Mouse (Mus musculus) heart, embryonic 11.5 days (tissue): ENCODE measurements at regions not wholly inside any gene's neighbourhood (a gene's known extent, or its start where the extent isn't known, plus 50 kb on each side); places are given as distances from the start of the nearest gene placed in this dataset.

Source experiments
- ATAC-seq: fragments of 200-750 bp; cut with Nextera tagmentation; replicated peaks from 2 replicates; pipeline ENCODE4 v1.8.0; 2017; ENCODE audit warnings: moderate library complexity; ENCODE audit not compliant: insufficient number of reproducible peaks, low FRiP score, low TSS enrichment
- H3K27ac ChIP-seq: fragments of 300-500 bp; sonication (generic); 2 replicates; pipeline ENCODE4 v1.5.1; 2014; ENCODE audit warnings: mild to moderate bottlenecking, low read depth, low read length
- H3K27me3 ChIP-seq: fragments of 300-500 bp; sonication (generic); 2 replicates; pipeline ENCODE4 v1.6.1; 2014; ENCODE audit warnings: mild to moderate bottlenecking, low read length, mixed read lengths; ENCODE audit not compliant: control insufficient read depth, insufficient read depth
- H3K36me3 ChIP-seq: fragments of 300-500 bp; sonication (generic); 2 replicates; pipeline ENCODE4 v1.6.1; 2014; ENCODE audit warnings: mild to moderate bottlenecking, low read length, moderate library complexity, mixed read lengths; ENCODE audit not compliant: control insufficient read depth, insufficient read depth
- H3K4me1 ChIP-seq: fragments of 300-500 bp; sonication (generic); 2 replicates; pipeline ENCODE4 v1.6.1; 2014; ENCODE audit warnings: low read length; ENCODE audit not compliant: control insufficient read depth, insufficient read depth
- H3K4me2 ChIP-seq: fragments of 300-500 bp; sonication (generic); 2 replicates; pipeline ENCODE4 v1.6.1; 2014; ENCODE audit warnings: mild to moderate bottlenecking, moderate library complexity
- H3K4me3 ChIP-seq: fragments of 300-500 bp; sonication (generic); 2 replicates; pipeline ENCODE4 v1.5.1; 2014; ENCODE audit warnings: low read depth, low read length
- H3K9ac ChIP-seq: fragments of 300-500 bp; sonication (generic); 2 replicates; pipeline ENCODE4 v1.6.1; 2014; ENCODE audit warnings: mild to moderate bottlenecking, low read depth, low read length, moderate library complexity
- H3K9me3 ChIP-seq: fragments of 300-500 bp; sonication (generic); replicated peaks from 2 replicates; pipeline ENCODE4 v1.6.1; 2016; ENCODE audit warnings: low read length; ENCODE audit not compliant: control insufficient read depth
- WGBS: fragments of 180-500 bp; shearing (Covaris S2); extraction: QIAGEN DNeasy Blood & Tissue Kit; methylation state at CpG from one replicate; pipeline ENCODE4 v1.1.7; 2014; ENCODE audit not compliant: insufficient replicate concordance; 5-methylcytosine and 5-hydroxymethylcytosine counted together

GRCm38 (mm10) chr17:9282333-9283176, 139.3 kb upstream of the Gm17728 start:
- ATAC-seq, result no peak
- no peak overlapping the region for H3K27ac ChIP-seq
- no peaks in the 10 kb centered on the region for H3K36me3 ChIP-seq
- no peak overlapping the region for H3K9ac ChIP-seq
- no peaks in the 10 kb centered on the region for H3K27me3 ChIP-seq
- WGBS, result 75% methylated on average over 7 of the region's 7 CpGs
- H3K4me1 ChIP-seq, result no peaks in the 10 kb centered on the region
- H3K4me2 ChIP-seq, result no peak overlapping the region
- no peak overlapping the region for H3K4me3 ChIP-seq
- no peaks in the 10 kb centered on the region for H3K9me3 ChIP-seq

GRCm38 (mm10) chr17:9286431-9286830, 135.4 kb upstream of the Gm17728 start:
- H3K9ac ChIP-seq, result no peak overlapping the region
- H3K4me2 ChIP-seq, result no peak overlapping the region
- no peak for ATAC-seq
- H3K36me3 ChIP-seq, result no peaks in the 10 kb centered on the region
- H3K9me3 ChIP-seq, result no peaks in the 10 kb centered on the region
- WGBS, result 44% methylated on average over 5 of the region's 5 CpGs
- H3K4me3 ChIP-seq, result no peak overlapping the region
- H3K4me1 ChIP-seq, result no peaks in the 10 kb centered on the region
- H3K27me3 ChIP-seq, result no peaks in the 10 kb centered on the region
- no peak overlapping the region for H3K27ac ChIP-seq

- ATAC-seq, result no peak
- Histone ChIP-seq H3K27ac (no peak overlapping the region), H3K27me3 (no peaks in the 10 kb centered on the region), H3K4me1 (no peaks in the 10 kb centered on the region), H3K4me3 (no peak overlapping the region), H3K9me3 (no peaks in the 10 kb centered on the region), H3K9ac (no peak overlapping the region), H3K4me2 (no peak overlapping the region), H3K36me3 (no peaks in the 10 kb centered on the region)
- 68% methylated on average over 6 of the region's 6 CpGs for WGBS
Measured at GRCm38 (mm10) chr17:9286834-9287233, 135.0 kb upstream of the Gm17728 start.

- ATAC-seq, result no peak
- H3K9me3 ChIP-seq, result no peaks in the 10 kb centered on the region
- no peak overlapping the region for H3K4me3 ChIP-seq
- H3K4me2 ChIP-seq, result no peak overlapping the region
- no peaks in the 10 kb centered on the region for H3K27me3 ChIP-seq
- 61% methylated on average over 9 of the region's 9 CpGs for WGBS
- no peak overlapping the region for H3K27ac ChIP-seq
- H3K4me1 ChIP-seq, result no peaks in the 10 kb centered on the region
- H3K36me3 ChIP-seq, result no peaks in the 10 kb centered on the region
- no peak overlapping the region for H3K9ac ChIP-seq
Measured at GRCm38 (mm10) chr17:9287682-9288081, 134.2 kb upstream of the Gm17728 start.

GRCm38 (mm10) chr17:9291601-9292000, 130.3 kb upstream of the Gm17728 start:
- Histone ChIP-seq H3K4me3 (no peak overlapping the region), H3K9me3 (no peaks in the 10 kb centered on the region), H3K4me2 (no peak overlapping the region), H3K27me3 (no peaks in the 10 kb centered on the region), H3K4me1 (no peaks in the 10 kb centered on the region), H3K27ac (no peak overlapping the region), H3K36me3 (no peaks in the 10 kb centered on the region), H3K9ac (no peak overlapping the region)
- no peak for ATAC-seq
- 36% methylated on average over 4 of the region's 4 CpGs for WGBS

GRCm38 (mm10) chr17:9292296-9292695, 129.6 kb upstream of the Gm17728 start:
- WGBS, result 80% methylated on average over 7 of the region's 7 CpGs
- Histone ChIP-seq H3K4me3 (no peak overlapping the region), H3K9ac (no peak overlapping the region), H3K4me1 (no peaks in the 10 kb centered on the region), H3K4me2 (no peak overlapping the region), H3K27ac (no peak overlapping the region), H3K27me3 (no peaks in the 10 kb centered on the region), H3K36me3 (no peaks in the 10 kb centered on the region), H3K9me3 (no peaks in the 10 kb centered on the region)
- no peak for ATAC-seq

- no peaks in the 10 kb centered on the region for H3K27me3 ChIP-seq
- H3K9ac ChIP-seq, result no peak overlapping the region
- no peak overlapping the region for H3K4me2 ChIP-seq
- H3K9me3 ChIP-seq, result no peaks in the 10 kb centered on the region
- no peak for ATAC-seq
- H3K4me1 ChIP-seq, result no peaks in the 10 kb centered on the region
- WGBS, result 87% methylated on average over 1 of the region's 1 CpGs
- H3K27ac ChIP-seq, result no peak overlapping the region
- no peak overlapping the region for H3K4me3 ChIP-seq
- H3K36me3 ChIP-seq, result no peaks in the 10 kb centered on the region
Measured at GRCm38 (mm10) chr17:9296371-9296770, 125.5 kb upstream of the Gm17728 start.

GRCm38 (mm10) chr17:9298231-9298630, 123.6 kb upstream of the Gm17728 start:
- WGBS, result 77% methylated on average over 1 of the region's 1 CpGs
- H3K4me3 ChIP-seq, result no peak overlapping the region

GRCm38 (mm10) chr17:9301101-9301501, 120.8 kb upstream of the Gm17728 start:
- Histone ChIP-seq H3K4me3 (no peak overlapping the region), H3K36me3 (no peaks in the 10 kb centered on the region), H3K27ac (no peak overlapping the region), H3K27me3 (no peaks in the 10 kb centered on the region), H3K4me1 (no peaks in the 10 kb centered on the region), H3K9me3 (no peaks in the 10 kb centered on the region), H3K4me2 (no peak overlapping the region), H3K9ac (no peak overlapping the region)
- 49% methylated on average over 4 of the region's 4 CpGs for WGBS
- no peak for ATAC-seq

More at GRCm38 (mm10) chr17:9298231-9298630, 123.6 kb upstream of the Gm17728 start:
- Histone ChIP-seq H3K36me3 (no peaks in the 10 kb centered on the region), H3K27ac (no peak overlapping the region), H3K4me2 (no peak overlapping the region), H3K9me3 (no peaks in the 10 kb centered on the region), H3K27me3 (no peaks in the 10 kb centered on the region), H3K9ac (no peak overlapping the region), H3K4me1 (no peaks in the 10 kb centered on the region)
- ATAC-seq, result no peak
